Mouse (Mus musculus) B cell, adult (primary cell): Measurements from ENCODE around the gene Abcb7. TPM values are rescaled to one million over a fixed set of nuclear protein-coding genes. Genes with fewer than 3 reads are reported as not detected.

Source experiments
- total RNA-seq: library from RNA; stranded (reverse); gene quantifications from 4 replicates; pipeline ENCODE4 v1.2.4, GENCODE M21; 2023; ENCODE audit not compliant: inconsistent age

The Abcb7 gene
- 21.0 to 23.8 TPM (median 22.4 TPM) in 4 replicates for total RNA-seq

GRCm38 (mm10) chrX:104413183-104413983 is at the start of gene Abcb7:
Abcb7 (minus strand) TSS chrX:104413856.

Other genes starting within 250 kb of the Abcb7 start
- not detected in 4 replicates for gene Nexmif, start 212.7 kb downstream of the Abcb7 start, total RNA-seq
- gene Uprt, start 69.0 kb upstream of the Abcb7 start, total RNA-seq: 17.9 to 21.9 TPM (median 18.7 TPM) in 4 replicates